In genomic region chr4:126096464-126097111, GRCm38 (mm10) we compare ENCODE assay signal across 8 mouse cellular contexts. TPM values are rescaled to one million over a fixed set of nuclear protein-coding genes. Genes with fewer than 3 reads are reported as not detected.
A peak's percentile ranks its signal among the peaks of the same experiment; 100 is the strongest.
DNase-seq lines count a peak whose midpoint lies in the region; ATAC-seq lines count a peak whose summit lies in the region.

Gene Lsm10, plus strand, starts transcription at chr4:126096623.

- ATAC-seq in common myeloid progenitor, adult 5-6 weeks (replicated peaks; ENCODE audit: low read depth, poor library complexity, severe bottlenecking): peak; percentile 99

- peaks cover 38% of the 10 kb centered on the region for H3K36me3 ChIP-seq in megakaryocyte, embryonic 14.5 days (replicated peaks; ENCODE audit: low read length)

- no peaks in the 10 kb centered on the region for H3K27me3 ChIP-seq in megakaryocyte, embryonic 14.5 days (replicated peaks)

- H3K9me3 ChIP-seq in megakaryocyte, embryonic 14.5 days: no peaks in the 10 kb centered on the region

- DNase-seq in ZHBTc4 (ENCODE audit: low read depth, low spot score): peak; percentile 99
- DNase-seq in gastrocnemius, adult 8-10 months (ENCODE audit: low spot score in 2 of 2): peak; percentile 90 to 93
- DNase-seq in hindlimb bud, embryonic 11.5 days (ENCODE audit: extremely low spot score, low read depth, low spot score): peak; percentile 85
- DNase-seq in left cerebral cortex, adult 8-10 months (ENCODE audit: low spot score in 2 of 2): peak; percentile 84 to 96
- peak; percentile 98 to 99 for DNase-seq in right cerebral cortex, postnatal 10 days (ENCODE audit: low spot score in 2 of 2)
- DNase-seq in urinary bladder, postnatal 25 days (ENCODE audit: low spot score): peak; percentile 84

- H3K4me3 ChIP-seq in megakaryocyte, embryonic 14.5 days (replicated peaks): peak within 1 kb of the TSS; percentile 97

- peaks cover 66% of the 10 kb centered on the region for H3K4me1 ChIP-seq in megakaryocyte, embryonic 14.5 days

RNA-seq across cellular contexts. Expression of gene Lsm10, which starts in this region (rescaled TPM):
- total RNA-seq in common myeloid progenitor, adult 5-6 weeks (2017): 14.9 and 15.8 TPM in 2 replicates
- 10 to 100 TPM in 1 of 4 experiments, 1 to 10 TPM in 3; 8.8 to 10.9 (median 9.4) TPM for total RNA-seq in gastrocnemius, adult 8-10 months (2022)
- total RNA-seq in left cerebral cortex, adult 8-10 months (2022): 10 to 100 TPM; 14.5 to 18.7 (median 15.5) TPM
- polyA plus RNA-seq in megakaryocyte, embryonic 14.5 days (2012; ENCODE audit: insufficient read depth, low replicate concordance): 9.2 and 19.0 TPM in 2 replicates

Comparison
In these comparisons a context has a peak if more than half of its experiments do, and no peak if none do; other contexts are left out.
1. Peak in every context shown above with its lines: DNase-seq, ATAC-seq and H3K4me3 ChIP-seq.